Mouse (Mus musculus): ENCODE results near the gene Dlk1. TPM values are rescaled to one million over a fixed set of nuclear protein-coding genes. Genes with fewer than 3 reads are reported as not detected.

Dlk1 gene
- total RNA-seq (2015) (not detected in 2 replicates), total RNA-seq (2017) (not detected in 2 replicates)

DNA sequence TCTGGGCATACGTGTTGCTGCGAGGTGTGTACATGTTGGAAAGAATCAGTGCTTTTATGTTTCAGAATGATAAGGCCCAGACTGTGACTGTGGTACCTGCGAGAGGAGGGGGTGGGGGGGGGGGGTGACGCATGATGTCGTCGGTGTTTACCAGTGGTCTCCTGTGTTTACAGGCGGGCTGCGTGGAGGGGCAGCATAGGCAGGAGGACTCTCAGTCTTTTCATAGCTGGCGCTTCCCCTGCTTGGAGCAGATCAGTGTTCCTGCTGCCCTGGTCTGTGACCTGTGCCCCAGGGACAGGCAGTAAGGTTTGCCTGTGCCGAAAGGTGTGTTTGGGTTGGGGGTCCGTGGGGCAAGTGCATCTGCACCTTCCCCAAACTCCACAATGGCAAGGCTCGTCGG, at the start of gene Dlk1:
Dlk1 (plus strand) TSS at position 232 of the 400 bp plus-strand sequence.
- no peak for ATAC-seq (ENCODE audit: poor library complexity, severe bottlenecking)

- ATAC-seq (ENCODE audit: poor library complexity, severe bottlenecking), result no peak
Measured at GRCm38 (mm10) chr12:109402943-109403342, 49.7 kb upstream of the Dlk1 start.

- ATAC-seq (ENCODE audit: poor library complexity, severe bottlenecking), result no peak
Measured at GRCm38 (mm10) chr12:109403752-109404151, 48.9 kb upstream of the Dlk1 start.

- no peak for ATAC-seq (ENCODE audit: poor library complexity, severe bottlenecking)
Measured at GRCm38 (mm10) chr12:109406018-109406417, 46.6 kb upstream of the Dlk1 start.

DNA sequence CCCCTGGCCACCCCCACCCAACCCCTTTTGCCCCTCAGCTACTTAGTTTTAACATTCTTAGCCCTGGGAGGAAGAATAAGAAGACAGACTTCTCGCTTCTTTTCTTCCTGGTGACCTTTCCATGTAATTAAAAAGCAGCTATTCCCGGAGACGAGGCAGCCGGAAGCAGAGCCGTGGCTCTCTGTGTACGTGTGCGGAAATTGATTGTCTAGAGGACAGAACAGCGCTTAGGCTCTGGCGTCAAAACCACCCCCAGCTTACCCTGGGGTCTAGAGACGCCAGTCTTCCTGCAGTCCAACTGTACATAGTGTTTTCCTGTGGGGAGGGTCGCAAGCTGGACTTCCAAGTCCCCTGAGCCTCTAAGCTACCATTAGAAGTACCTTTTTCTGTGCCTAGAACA, 41.9 kb upstream of the Dlk1 start:
- ATAC-seq (ENCODE audit: poor library complexity, severe bottlenecking), result no peak

DNA sequence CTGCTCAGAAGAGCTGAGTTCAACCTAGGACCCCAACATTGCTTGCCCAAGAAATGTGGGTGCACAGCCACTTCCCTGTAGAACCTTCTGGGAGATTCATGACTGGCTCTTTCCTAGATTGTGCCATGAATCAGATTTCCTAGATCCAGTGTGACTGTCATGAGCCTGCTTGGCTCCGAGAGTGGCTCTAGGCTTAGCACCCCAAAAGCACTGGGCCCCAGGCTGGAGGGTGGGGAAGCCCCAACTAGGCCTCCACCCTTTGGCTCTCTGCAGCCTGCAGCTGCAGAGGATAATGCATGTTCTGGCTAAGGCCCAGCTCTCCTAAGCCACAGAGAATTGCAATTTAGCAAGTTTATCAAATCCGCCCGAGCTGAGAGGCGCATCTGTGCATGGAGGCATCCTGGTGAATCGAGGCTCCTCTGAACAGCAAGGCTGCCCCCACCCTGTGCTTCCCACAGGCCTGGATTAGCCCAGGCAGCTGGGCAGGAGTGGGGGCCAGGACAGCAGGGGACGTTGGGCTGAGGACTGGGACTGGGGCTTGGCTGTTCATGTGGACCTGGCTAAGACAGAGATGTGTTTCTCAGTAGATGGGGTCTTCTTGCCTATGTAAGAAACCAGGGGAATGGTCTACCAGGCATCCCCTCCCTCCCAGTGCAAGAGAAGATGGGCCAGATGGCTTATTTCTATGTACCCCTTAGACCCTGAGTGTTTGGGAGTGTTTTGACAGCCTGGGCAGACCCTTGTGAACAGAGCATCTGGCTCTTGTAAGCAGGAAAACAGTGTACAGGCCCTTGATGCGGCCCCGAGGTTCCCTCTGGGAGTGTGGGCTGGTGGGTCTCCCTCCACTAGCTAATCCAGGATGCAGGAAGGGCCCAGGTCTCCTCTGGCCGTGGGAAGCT, 41.2 kb upstream of the Dlk1 start:
- ATAC-seq (ENCODE audit: poor library complexity, severe bottlenecking), result no peak

DNA sequence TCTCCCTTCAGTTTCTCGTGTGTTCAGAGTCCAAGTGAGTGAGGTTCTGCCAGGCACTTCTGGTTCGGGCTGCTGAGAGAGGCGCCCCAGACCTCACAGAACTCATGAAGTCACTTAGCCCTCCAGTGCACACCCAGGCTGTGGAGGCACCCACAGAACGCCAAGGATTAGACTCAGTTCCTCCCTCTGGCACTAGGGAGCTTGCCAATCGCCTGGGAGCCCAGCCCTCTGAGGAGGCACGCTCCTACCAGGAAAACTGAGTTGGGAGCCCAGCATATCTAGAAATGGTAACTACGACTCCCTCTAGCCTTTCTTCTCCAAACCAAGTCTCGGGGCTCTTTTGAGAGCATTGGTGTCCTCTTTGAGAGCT, 40.6 kb upstream of the Dlk1 start:
- no peak for ATAC-seq (ENCODE audit: poor library complexity, severe bottlenecking)

GRCm38 (mm10) chr12:109412675-109413074, 39.9 kb upstream of the Dlk1 start:
- no peak for ATAC-seq (ENCODE audit: poor library complexity, severe bottlenecking)

- no peak for ATAC-seq (ENCODE audit: poor library complexity, severe bottlenecking)
Measured at GRCm38 (mm10) chr12:109413321-109413720, 39.3 kb upstream of the Dlk1 start.

DNA sequence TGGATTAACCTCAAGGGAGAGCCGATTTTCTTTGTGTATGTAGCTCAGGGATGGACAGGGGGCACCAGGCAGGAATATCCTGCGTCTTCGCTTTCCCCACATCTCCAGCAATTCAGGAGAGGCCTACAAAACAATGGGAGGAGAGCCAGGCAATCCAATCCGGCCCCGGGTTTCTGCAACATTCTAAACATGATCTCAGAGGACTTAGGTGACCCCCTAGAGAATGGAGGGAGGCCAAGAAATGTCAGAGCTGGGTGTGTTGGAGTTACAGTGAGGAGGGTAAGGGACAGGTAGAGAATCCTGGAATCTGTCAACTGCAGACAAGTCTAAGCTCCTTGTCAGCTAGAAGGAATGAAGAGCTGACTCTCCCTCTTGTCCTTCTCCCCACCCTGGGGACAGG, 35.9 kb upstream of the Dlk1 start:
- ATAC-seq (ENCODE audit: poor library complexity, severe bottlenecking), result no peak

DNA sequence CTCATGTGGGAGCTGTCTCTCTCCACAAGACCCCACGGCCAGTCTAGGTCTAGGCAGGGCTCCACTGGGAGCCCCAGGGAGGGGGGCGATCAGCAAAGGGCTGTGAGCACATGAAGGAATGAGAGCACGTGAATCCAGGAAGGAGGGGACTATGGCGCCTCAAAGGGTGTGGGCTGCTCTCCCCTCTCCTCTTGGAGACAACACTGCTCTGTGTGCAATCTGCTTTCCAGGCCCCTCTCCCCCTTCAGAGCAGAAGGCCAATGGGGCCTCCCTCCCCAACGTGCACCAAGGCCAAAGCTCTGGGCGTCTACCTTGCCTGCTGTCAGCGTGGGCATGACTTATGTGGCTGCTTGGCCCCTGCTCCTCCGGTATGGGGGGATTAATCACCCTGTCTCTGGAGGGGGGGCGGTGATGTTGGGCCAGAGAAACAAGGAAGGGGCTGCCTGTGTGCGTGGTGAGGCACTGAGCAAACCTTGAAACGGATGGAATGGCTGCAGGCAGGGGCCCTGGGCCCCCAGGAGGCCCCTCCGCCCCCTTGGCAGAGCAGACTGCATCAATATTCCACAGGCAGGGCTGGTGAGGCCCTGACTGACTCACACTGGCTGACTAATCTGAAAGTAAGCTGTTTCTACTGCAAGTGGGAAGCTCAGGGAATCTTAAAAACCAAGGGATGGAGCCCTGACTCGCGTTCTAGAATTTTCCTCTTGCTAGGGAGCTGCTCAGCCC, 35.0 kb upstream of the Dlk1 start:
- ATAC-seq (ENCODE audit: poor library complexity, severe bottlenecking), result no peak

DNA sequence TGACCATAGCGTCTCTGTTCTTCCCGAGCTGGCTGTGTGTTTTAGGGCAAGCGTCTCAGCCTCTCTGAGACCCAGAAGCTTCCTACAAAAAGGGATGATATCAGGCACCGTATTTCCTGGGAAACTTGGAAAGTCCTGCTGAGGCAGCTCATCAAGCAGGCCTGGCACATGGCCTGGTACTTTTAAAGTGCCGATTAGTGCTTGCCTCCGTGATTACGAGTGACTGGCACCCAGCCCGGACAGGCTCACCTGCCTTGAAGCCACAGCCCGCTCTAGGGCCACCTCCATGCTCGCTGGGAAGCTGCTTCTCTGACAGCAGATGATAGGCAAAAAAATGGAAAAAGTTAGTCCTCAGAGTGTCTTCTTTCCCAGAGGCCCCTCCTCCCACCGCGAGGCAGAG, 32.6 kb upstream of the Dlk1 start:
- no peak for ATAC-seq (ENCODE audit: poor library complexity, severe bottlenecking)

GRCm38 (mm10) chr12:109423163-109423562, 29.5 kb upstream of the Dlk1 start:
- no peak for ATAC-seq (ENCODE audit: poor library complexity, severe bottlenecking)

DNA sequence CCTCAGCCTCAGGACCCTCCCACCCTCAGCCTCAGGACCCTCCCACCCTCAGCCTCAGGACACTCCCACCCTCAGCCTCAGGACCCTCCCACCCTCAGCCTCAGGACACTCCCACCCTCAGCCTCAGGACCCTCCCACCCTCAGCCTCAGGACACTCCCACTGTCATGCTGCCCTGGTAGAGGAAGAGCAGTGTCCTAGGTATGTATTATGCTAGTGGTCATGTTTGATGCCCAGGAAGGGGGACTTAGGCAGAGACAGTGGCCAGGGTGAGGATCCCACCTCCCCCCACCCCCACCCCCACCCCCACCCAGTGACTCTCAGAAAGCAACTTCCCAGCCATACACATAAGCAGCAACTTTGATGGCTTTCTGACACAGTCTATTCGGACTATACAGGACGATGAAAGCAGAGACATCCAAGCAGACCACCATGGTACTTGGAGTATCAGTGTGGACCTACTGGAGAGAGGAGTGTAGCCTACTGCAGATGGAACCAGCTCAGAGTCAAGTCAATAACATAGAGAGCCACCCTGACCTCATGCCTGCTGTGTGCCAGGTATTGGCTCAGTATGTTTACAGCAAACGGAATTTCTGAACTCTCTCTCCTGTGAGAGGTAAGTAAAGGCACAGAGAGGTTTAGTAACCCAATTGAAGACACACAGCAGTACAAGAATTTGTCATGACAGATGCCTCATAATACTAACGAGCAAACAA, 28.8 kb upstream of the Dlk1 start:
- no peak for ATAC-seq (ENCODE audit: poor library complexity, severe bottlenecking)

GRCm38 (mm10) chr12:109424753-109425332, 27.8 kb upstream of the Dlk1 start:
- ATAC-seq (ENCODE audit: poor library complexity, severe bottlenecking), result no peak

GRCm38 (mm10) chr12:109425982-109426381, 26.6 kb upstream of the Dlk1 start:
- no peak for ATAC-seq (ENCODE audit: poor library complexity, severe bottlenecking)

DNA sequence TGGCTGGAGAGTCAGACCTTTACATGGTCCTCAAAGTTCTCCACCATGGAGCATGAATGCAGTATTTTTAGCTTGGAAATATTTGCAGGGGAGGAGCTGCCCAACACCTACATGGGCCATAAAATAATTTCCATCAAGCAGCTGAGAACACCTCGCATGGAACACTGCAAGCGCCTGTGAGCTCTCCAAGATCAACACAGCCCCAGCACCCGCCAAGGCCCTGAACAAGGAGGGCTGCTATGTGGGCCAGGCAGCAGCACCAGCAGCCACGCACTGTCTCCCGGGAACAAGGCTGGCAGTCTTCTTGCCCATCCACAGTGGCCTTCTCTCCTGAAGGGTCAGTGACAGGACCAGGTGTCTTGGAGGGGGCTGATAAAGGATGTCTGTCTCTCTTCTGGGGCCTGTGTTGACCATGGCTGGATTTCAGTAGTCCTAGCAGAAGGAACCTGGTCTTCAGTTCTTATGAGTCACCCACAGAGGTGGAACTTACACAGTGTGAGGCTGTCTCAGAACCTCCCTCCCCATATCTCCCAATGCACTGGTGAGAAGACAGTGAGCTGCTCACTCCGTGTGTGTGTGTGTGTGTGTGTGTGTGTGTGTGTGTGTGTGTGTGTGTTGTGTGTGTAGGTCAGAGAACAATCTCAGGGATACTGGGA, 20.0 kb upstream of the Dlk1 start:
- ATAC-seq (ENCODE audit: poor library complexity, severe bottlenecking), result no peak

GRCm38 (mm10) chr12:109436367-109436807, 16.2 kb upstream of the Dlk1 start:
- no peak for ATAC-seq (ENCODE audit: poor library complexity, severe bottlenecking)

DNA sequence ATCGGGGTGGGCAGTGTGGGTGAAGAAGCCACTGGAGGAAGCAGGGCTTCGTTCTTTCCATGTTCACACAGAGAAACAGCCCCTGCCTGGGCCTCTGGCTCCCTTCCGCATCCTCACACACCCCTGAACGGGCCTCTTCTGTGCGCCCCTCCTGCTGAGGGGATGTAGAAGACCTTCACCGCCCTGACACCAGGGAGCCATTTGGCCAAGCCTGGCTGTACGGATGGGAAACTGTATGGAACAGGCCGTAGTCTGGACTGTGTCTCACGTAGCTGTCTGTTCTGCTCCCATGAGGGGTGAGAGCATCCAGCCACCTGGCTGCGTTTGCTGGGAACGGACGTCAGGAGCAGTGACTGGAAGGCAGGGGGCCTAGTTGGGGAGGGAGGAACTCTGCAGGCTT, 15.8 kb upstream of the Dlk1 start:
- ATAC-seq (ENCODE audit: poor library complexity, severe bottlenecking), result no peak

GRCm38 (mm10) chr12:109437559-109438350, 14.9 kb upstream of the Dlk1 start:
- ATAC-seq (ENCODE audit: poor library complexity, severe bottlenecking), result peak; percentile 88

Data from megakaryocyte, adult 5-6 weeks (primary cell).